Mouse (Mus musculus): ENCODE data around the gene Ndufs3.

DNA sequence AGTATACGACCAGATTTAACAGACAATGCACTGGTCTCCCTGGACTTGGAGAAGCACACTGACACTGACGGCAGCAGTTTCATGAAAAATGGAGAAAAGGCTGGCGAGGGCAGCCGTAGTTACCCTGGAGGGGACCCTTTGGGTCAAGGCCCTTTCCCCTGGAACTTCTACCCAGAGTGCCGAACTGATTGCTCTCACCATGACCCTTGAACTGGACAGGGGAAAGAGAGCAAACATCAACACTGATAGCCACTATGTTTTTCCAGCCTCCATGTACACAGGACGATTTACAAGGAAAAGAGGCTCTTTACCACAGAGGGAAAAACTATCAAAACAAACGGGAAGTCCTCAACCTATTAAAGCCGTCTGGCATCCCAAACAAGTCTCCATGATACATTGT lies 27.2 kb upstream of the Ndufs3 start:
- TF ChIP-seq CTCF (IDR thresholded peaks at IDR 0.05; ENCODE audit: low read depth) (no peak), EP300 (IDR thresholded peaks at IDR 0.05; ENCODE audit: low read depth) (no peak)

All from liver, embryonic 14.5 days (tissue).